16 mouse cellular contexts compared by ENCODE assay signal in genomic region chr2:5129099-5129498, GRCm38 (mm10). TPM values are rescaled to one million over a fixed set of nuclear protein-coding genes. Genes with fewer than 3 reads are reported as not detected.
A peak's percentile ranks its signal among the peaks of the same experiment; 100 is the strongest.
DNase-seq lines count a peak whose midpoint lies in the region; ATAC-seq and TF ChIP-seq lines count a peak whose summit lies in the region.
"Had no signal": no experiment of that assay in that cellular context is flagged by ENCODE, and none has a peak within 500 bp of the region (broad histone marks: within the 10 kb centered on the region; RNA-seq: fewer than 3 reads in every experiment).

No protein-coding gene starts in this region.

- H3K36me3 ChIP-seq in liver, adult 2 months (ENCODE audit: control insufficient read depth, insufficient read depth, low read length): no peaks in the 10 kb centered on the region
- H3K36me3 ChIP-seq in liver, embryonic 12.5 days: no peaks in the 10 kb centered on the region
- no peaks in the 10 kb centered on the region for H3K36me3 ChIP-seq in kidney, embryonic 14.5 days (ENCODE audit: control insufficient read depth, insufficient read depth, low read length)
- no peaks in the 10 kb centered on the region for H3K36me3 ChIP-seq in stomach, postnatal 0 days (ENCODE audit: control insufficient read depth, insufficient read depth, low read length)
- no peaks in the 10 kb centered on the region for H3K36me3 ChIP-seq in midbrain, embryonic 15.5 days (replicated peaks)
- H3K36me3 ChIP-seq: hindbrain, embryonic 10.5 days; liver, embryonic 15.5 days had no signal

- H3K4me2 ChIP-seq in liver, embryonic 12.5 days: no peak overlapping the region
- H3K4me2 ChIP-seq in kidney, embryonic 14.5 days (replicated peaks; ENCODE audit: low read depth, low read length): no peak overlapping the region
- H3K4me2 ChIP-seq in stomach, postnatal 0 days (replicated peaks; ENCODE audit: low read depth): no peak overlapping the region
- no peak overlapping the region for H3K4me2 ChIP-seq in midbrain, embryonic 15.5 days
- H3K4me2 ChIP-seq: forebrain, embryonic 13.5 days; liver, embryonic 15.5 days; midbrain, embryonic 11.5 days had no signal

- H3K27ac ChIP-seq in liver, adult 2 months (replicated peaks; ENCODE audit: insufficient read depth, low read depth, low read length): no peak overlapping the region
- H3K27ac ChIP-seq in liver, embryonic 12.5 days: no peak overlapping the region
- 0 out of 2 replicates have a peak overlapping the region, but pooled peaks have one; percentile 56 for H3K27ac ChIP-seq in embryonic fibroblast, embryonic 13.5 days (ENCODE audit: insufficient read depth, low read length)
- peak overlapping the region; percentile 42; the same call in 1 of the 2 replicates for H3K27ac ChIP-seq in kidney, embryonic 14.5 days (ENCODE audit: low read depth, low read length)
- peak overlapping the region; percentile 35 for H3K27ac ChIP-seq in stomach, postnatal 0 days (replicated peaks)
- no peak overlapping the region for H3K27ac ChIP-seq in midbrain, embryonic 15.5 days
- H3K27ac ChIP-seq: forebrain, embryonic 13.5 days; hindbrain, embryonic 10.5 days; liver, embryonic 15.5 days had no signal

- no peak overlapping the region for H3K9ac ChIP-seq in liver, adult 2 months (ENCODE audit: low read depth, low read length)
- H3K9ac ChIP-seq in liver, embryonic 12.5 days: no peak overlapping the region
- no peak overlapping the region for H3K9ac ChIP-seq in kidney, embryonic 14.5 days (ENCODE audit: low read depth, low read length)
- no peak overlapping the region for H3K9ac ChIP-seq in stomach, postnatal 0 days (ENCODE audit: low read length)
- no peak overlapping the region for H3K9ac ChIP-seq in midbrain, embryonic 15.5 days
- H3K9ac ChIP-seq: forebrain, embryonic 13.5 days; liver, embryonic 15.5 days had no signal

- no peak for TF ChIP-seq CTCF in liver, adult 2 months (IDR thresholded peaks at IDR 0.05; ENCODE audit: low read depth, low read length)
- no peak for TF ChIP-seq CTCF in embryonic fibroblast, embryonic 13.5 days (IDR thresholded peaks at IDR 0.05; ENCODE audit: borderline replicate concordance, insufficient read depth, low read length)
- no peak for TF ChIP-seq CTCF in stomach, postnatal 0 days (IDR thresholded peaks at IDR 0.05; ENCODE audit: low read depth)

- no peaks in the 10 kb centered on the region; the same call in 1 of the 2 replicates for H3K4me1 ChIP-seq in liver, adult 2 months (ENCODE audit: control insufficient read depth, insufficient read depth, low read length)
- H3K4me1 ChIP-seq in liver, embryonic 12.5 days: no peaks in the 10 kb centered on the region
- H3K4me1 ChIP-seq in embryonic fibroblast, embryonic 13.5 days (ENCODE audit: control insufficient read depth, insufficient read depth, low read length): peaks cover 5% of the 10 kb centered on the region
- H3K4me1 ChIP-seq in kidney, embryonic 14.5 days (ENCODE audit: control insufficient read depth, insufficient read depth, low read length): 0 out of 2 replicates have a peak, but pooled peaks cover 4% of the 10 kb centered on the region
- 0 out of 2 replicates have a peak, but pooled peaks cover 2% of the 10 kb centered on the region for H3K4me1 ChIP-seq in stomach, postnatal 0 days (replicated peaks; ENCODE audit: control insufficient read depth, insufficient read depth)
- peaks cover 4% of the 10 kb centered on the region; the same call in 1 of the 2 replicates for H3K4me1 ChIP-seq in midbrain, embryonic 15.5 days
- H3K4me1 ChIP-seq: liver, embryonic 15.5 days had no signal

- no peak for ATAC-seq in liver, embryonic 12.5 days
- ATAC-seq in kidney, embryonic 14.5 days (ENCODE audit: low FRiP score, low TSS enrichment): peak; percentile 49; the same call in 1 of the 2 replicates
- no peak for ATAC-seq in stomach, postnatal 0 days (ENCODE audit: low FRiP score, low TSS enrichment)
- ATAC-seq in midbrain, embryonic 15.5 days (replicated peaks): no peak
- ATAC-seq: forebrain, embryonic 13.5 days had no signal

- H3K9me3 ChIP-seq in liver, embryonic 12.5 days (replicated peaks): no peaks in the 10 kb centered on the region
- H3K9me3 ChIP-seq in kidney, embryonic 14.5 days (ENCODE audit: control insufficient read depth, low read length): no peaks in the 10 kb centered on the region
- no peaks in the 10 kb centered on the region for H3K9me3 ChIP-seq in stomach, postnatal 0 days (ENCODE audit: control insufficient read depth, low read length)
- no peaks in the 10 kb centered on the region for H3K9me3 ChIP-seq in midbrain, embryonic 15.5 days
- H3K9me3 ChIP-seq: forebrain, embryonic 13.5 days; hindbrain, embryonic 10.5 days; liver, embryonic 15.5 days had no signal

- H3K4me3 ChIP-seq in liver, adult 2 months (ENCODE audit: insufficient read depth, low read depth, low read length): no peak overlapping the region
- no peak overlapping the region for H3K4me3 ChIP-seq in liver, embryonic 12.5 days
- H3K4me3 ChIP-seq in embryonic fibroblast, embryonic 13.5 days (ENCODE audit: insufficient read depth, low read length): no peak overlapping the region
- H3K4me3 ChIP-seq in kidney, embryonic 14.5 days (ENCODE audit: low read length): no peak overlapping the region
- H3K4me3 ChIP-seq in stomach, postnatal 0 days (ENCODE audit: low read depth, low read length): no peak overlapping the region
- H3K4me3 ChIP-seq in midbrain, embryonic 15.5 days: no peak overlapping the region
- H3K4me3 ChIP-seq: forebrain, embryonic 13.5 days; hindbrain, embryonic 10.5 days; liver, embryonic 15.5 days had no signal

- TF ChIP-seq EP300 in stomach, postnatal 0 days (optimal IDR thresholded peaks at IDR 0.05): peak; percentile 19

- WGBS in liver, adult 2 months: 63% methylated on average over 3 of the region's 3 CpGs
- WGBS in liver, embryonic 12.5 days (ENCODE audit: insufficient replicate concordance): 33% methylated on average over 3 of the region's 3 CpGs
- 46% methylated on average over 3 of the region's 3 CpGs for WGBS in kidney, embryonic 14.5 days
- WGBS in stomach, postnatal 0 days: 27% methylated on average over 3 of the region's 3 CpGs
- WGBS in midbrain, embryonic 15.5 days: 61% methylated on average over 3 of the region's 3 CpGs

- no peaks in the 10 kb centered on the region for H3K79me2 ChIP-seq in liver, adult 2 months (ENCODE audit: control insufficient read depth, insufficient read depth, low read length)

- TF ChIP-seq POLR2A in liver, adult 2 months (IDR thresholded peaks at IDR 0.05; ENCODE audit: extremely low read depth, insufficient read depth, low read length): no peak
- no peak for TF ChIP-seq POLR2A in embryonic fibroblast, embryonic 13.5 days (IDR thresholded peaks at IDR 0.05; ENCODE audit: low read depth, low read length)

- peak; percentile 13 for DNase-seq in liver, adult 2 months (ENCODE audit: extremely low read depth, low read depth, low spot score)
- DNase-seq in stomach, postnatal 0 days (ENCODE audit: low spot score): no peak
- DNase-seq in Muller cell, postnatal 12 days (ENCODE audit: inconsistent ontology term): no peak
- DNase-seq: cerebellum, adult 2 months; embryo, embryonic 11 days; gastrocnemius, postnatal 10 days; spleen, adult 18-20 months; thymus, adult 2 months had no signal

- no peaks in the 10 kb centered on the region for H3K27me3 ChIP-seq in liver, adult 2 months (ENCODE audit: control insufficient read depth, insufficient read depth, low read length)
- 0 out of 2 replicates have a peak, but pooled peaks cover 7% of the 10 kb centered on the region for H3K27me3 ChIP-seq in liver, embryonic 12.5 days (replicated peaks)
- no peaks in the 10 kb centered on the region for H3K27me3 ChIP-seq in kidney, embryonic 14.5 days (ENCODE audit: control insufficient read depth, insufficient read depth, low read length)
- H3K27me3 ChIP-seq in stomach, postnatal 0 days (ENCODE audit: control insufficient read depth, insufficient read depth, low read length): no peaks in the 10 kb centered on the region
- no peaks in the 10 kb centered on the region for H3K27me3 ChIP-seq in midbrain, embryonic 15.5 days (replicated peaks)
- H3K27me3 ChIP-seq: forebrain, embryonic 13.5 days; liver, embryonic 15.5 days had no signal

RNA-seq across cellular contexts. Expression of gene Ccdc3, which starts 8.5 kb away (rescaled TPM):
- total RNA-seq in liver, adult 2 months (2014; rRNA removed): 0.92 and 1.6 TPM in 2 replicates
- 0.78 and 0.91 TPM in 2 replicates for polyA plus RNA-seq in liver, adult 2 months (2012; rRNA removed)
- polyA plus RNA-seq in liver, embryonic 12.5 days (2016; fragmentation: Nextera tagmentation; extraction: Ambion mirVana): 10.2 and 13.9 TPM in 2 replicates
- polyA plus RNA-seq in embryonic fibroblast, embryonic 13.5 days (2011; ENCODE audit: insufficient read length, low read depth, missing spikeins): 3.4 and 11.5 TPM in 2 replicates
- 6.7 and 12.4 TPM in 2 replicates for polyA plus RNA-seq in kidney, embryonic 14.5 days (2014; fragmentation: Nextera tagmentation; extraction: Ambion mirVana)
- polyA plus RNA-seq in stomach, postnatal 0 days (2015; fragmentation: Nextera tagmentation; extraction: Ambion mirVana): 24.4 and 32.1 TPM in 2 replicates
- 7.3 and 8.3 TPM in 2 replicates for polyA plus RNA-seq in midbrain, embryonic 15.5 days (2015; fragmentation: Nextera tagmentation; extraction: Ambion mirVana)

Comparison
In these comparisons a context has a peak if more than half of its experiments do, and no peak if none do; other contexts are left out.
1. H3K27ac ChIP-seq: peak in embryonic fibroblast, embryonic 13.5 days (single experiment), kidney, embryonic 14.5 days (single experiment) and stomach, postnatal 0 days (single experiment); none in liver, adult 2 months (single experiment), liver, embryonic 12.5 days (single experiment) and midbrain, embryonic 15.5 days (single experiment).